Mouse (Mus musculus) layer of hippocampus, postnatal 25 days (tissue): ENCODE measurements around the gene Ccser1. TPM values are rescaled to one million over a fixed set of nuclear protein-coding genes. Genes with fewer than 3 reads are reported as not detected.

Source experiments
- DNase-seq, 2 experiments: peaks; one replicate each; pipeline ENCODE4 v3.0.0; 2022; ENCODE audit warnings: mixed read lengths in 2 of 2, low spot score in 1 of 2; ENCODE audit errors: extremely low spot score in 1 of 2
- total RNA-seq, 2 experiments: library from RNA; stranded (reverse); gene quantifications; 2 replicates each; pipeline ENCODE4 v1.2.3; 2021

The Ccser1 gene
- total RNA-seq, 2 experiments from 2014 or later, result 28.9 to 41.0 TPM

- no peak for DNase-seq
Measured at GRCm38 (mm10) chr6:62281256-62281655, 1101.1 kb downstream of the Ccser1 start.

GRCm38 (mm10) chr6:62301576-62302312 lies 1121.6 kb downstream of the Ccser1 start:
- no peak for DNase-seq

GRCm38 (mm10) chr6:62318627-62319026 lies 1138.5 kb downstream of the Ccser1 start:
- no peak for DNase-seq

DNA sequence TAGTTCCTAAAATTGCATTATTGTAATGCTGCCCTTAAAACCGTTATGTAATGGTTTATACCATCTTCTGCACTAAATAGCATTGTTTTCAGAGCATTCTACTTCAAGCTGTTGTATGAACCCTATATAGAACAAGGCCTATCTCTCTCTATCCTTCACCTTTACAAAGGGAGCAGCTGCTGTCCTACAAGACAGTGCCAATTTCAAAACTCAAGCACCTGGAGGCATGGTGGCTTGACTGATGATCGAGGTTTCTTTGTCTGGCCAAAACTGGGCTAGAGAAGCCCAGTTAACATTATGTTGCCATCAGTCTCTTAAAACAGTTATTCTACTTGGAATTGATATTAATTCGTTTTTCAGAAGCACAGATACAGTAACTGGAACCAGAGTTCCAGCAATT lies 1160.2 kb downstream of the Ccser1 start:
- no peak for DNase-seq

GRCm38 (mm10) chr6:62367802-62368201 lies 1187.7 kb downstream of the Ccser1 start:
- no peak for DNase-seq
